Mouse (Mus musculus) MEL (cell line): ENCODE measurements at regions not wholly inside any gene's neighbourhood (a gene's known extent, or its start where the extent isn't known, plus 50 kb on each side); places are given as distances from the start of the nearest gene placed in this dataset.

Experiments used
- DNase-seq: peaks from one replicate; pipeline ENCODE4 v3.0.0; 2011; ENCODE audit warnings: low read depth, low spot score
- H3K27ac ChIP-seq: 2 replicates; pipeline ENCODE4 v1.5.1; 2012; ENCODE audit warnings: low read depth, mild to moderate bottlenecking, control low read depth, low read length, moderate library complexity; ENCODE audit not compliant: control insufficient read depth
- H3K27me3 ChIP-seq, 2 experiments: fragments of 150-350 bp in 1 of 2; sonication (generic) in 1 of 2; 2 replicates each; pipeline ENCODE4 v1.6.1; 2012; ENCODE audit warnings: low read length in 2 of 2, mild to moderate bottlenecking in 2 of 2, improper control_type of control experiment in 1 of 2, moderate library complexity in 1 of 2; ENCODE audit not compliant: insufficient read depth in 2 of 2, control insufficient read depth in 1 of 2
- H3K36me3 ChIP-seq, 2 experiments: 2 replicates each; pipeline ENCODE4 v1.6.1; 2012 to 2014; ENCODE audit warnings: low read length in 2 of 2, improper control_type of control experiment in 1 of 2, inconsistent platforms in 1 of 2, mild to moderate bottlenecking in 1 of 2; ENCODE audit not compliant: insufficient read depth in 2 of 2, control insufficient read depth in 1 of 2
- H3K4me1 ChIP-seq, 2 experiments: fragments of 150-350 bp in 1 of 2; sonication (generic) in 1 of 2; 2 replicates each; pipeline ENCODE4 v1.6.1; 2012; ENCODE audit warnings: low read length in 2 of 2, improper control_type of control experiment in 1 of 2, mild to moderate bottlenecking in 1 of 2; ENCODE audit not compliant: insufficient read depth in 2 of 2, control insufficient read depth in 1 of 2
- H3K4me3 ChIP-seq, 2 experiments: fragments of 150-350 bp in 1 of 2; sonication (generic) in 1 of 2; 2 replicates each; pipeline ENCODE4 v1.5.1; 2012; ENCODE audit warnings: low read depth in 2 of 2, low read length in 2 of 2, mild to moderate bottlenecking in 2 of 2, moderate library complexity in 2 of 2, control low read depth in 1 of 2, improper control_type of control experiment in 1 of 2; ENCODE audit not compliant: control insufficient read depth in 1 of 2, insufficient read depth in 1 of 2
- H3K79me2 ChIP-seq: 2 replicates; pipeline ENCODE4 v1.6.1; 2012; ENCODE audit warnings: mild to moderate bottlenecking, low read length, moderate library complexity; ENCODE audit not compliant: control insufficient read depth, poor library complexity, insufficient read depth
- H3K9ac ChIP-seq: 2 replicates; pipeline ENCODE4 v1.6.1; 2012; ENCODE audit warnings: low read depth, mild to moderate bottlenecking, control low read depth, low read length, moderate library complexity; ENCODE audit not compliant: control insufficient read depth, poor library complexity, severe bottlenecking
- H3K9me3 ChIP-seq: fragments of 150-350 bp; sonication (generic); replicated peaks from 2 replicates; pipeline ENCODE4 v1.6.1; 2012; ENCODE audit warnings: mild to moderate bottlenecking, low read length, improper control_type of control experiment, moderate library complexity; ENCODE audit not compliant: insufficient read depth
- CHD1 ChIP-seq: IDR thresholded peaks from 2 replicates; pipeline ENCODE4 v1.6.1; 2012; ENCODE audit warnings: low read depth, mild to moderate bottlenecking, inconsistent platforms, low read length, improper control_type of control experiment
- EP300 ChIP-seq, 2 experiments: IDR thresholded peaks; 2 replicates each; pipeline ENCODE4 v1.6.1; 2011; ENCODE audit warnings: improper control_type of control experiment in 2 of 2, low read length in 2 of 2, low read depth in 1 of 2, mild to moderate bottlenecking in 1 of 2
- ETS1 ChIP-seq: IDR thresholded peaks from 2 replicates; pipeline ENCODE4 v1.6.1; 2012; ENCODE audit warnings: low read depth, mild to moderate bottlenecking, inconsistent platforms, low read length, improper control_type of control experiment, moderate library complexity
- GATA1 ChIP-seq: IDR thresholded peaks from 2 replicates; pipeline ENCODE4 v1.6.1; 2011; ENCODE audit warnings: low read depth, low read length, improper control_type of control experiment
- JUND ChIP-seq: IDR thresholded peaks from 2 replicates; pipeline ENCODE4 v1.6.1; 2011; ENCODE audit warnings: low read depth, mild to moderate bottlenecking, improper control_type of control experiment, low read length
- KAT2A ChIP-seq: conservative IDR thresholded peaks from 2 replicates; pipeline ENCODE4 v1.6.1; 2012; ENCODE audit warnings: low read depth, low read length, improper control_type of control experiment, inconsistent platforms
- MAFK ChIP-seq: IDR thresholded peaks from 2 replicates; pipeline ENCODE4 v1.6.1; 2011; ENCODE audit warnings: low read depth, mild to moderate bottlenecking, low read length, improper control_type of control experiment, borderline replicate concordance
- MYB ChIP-seq: IDR thresholded peaks from 2 replicates; pipeline ENCODE4 v1.6.1; 2011; ENCODE audit warnings: mild to moderate bottlenecking, low read depth, low read length, improper control_type of control experiment
- MYC ChIP-seq: IDR thresholded peaks from 2 replicates; pipeline ENCODE4 v1.6.1; 2011; ENCODE audit warnings: low read depth, mild to moderate bottlenecking, low read length, improper control_type of control experiment, moderate library complexity
- NELFE ChIP-seq: IDR thresholded peaks from 2 replicates; pipeline ENCODE4 v1.6.1; 2011; ENCODE audit warnings: low read depth, low read length, improper control_type of control experiment
- POLR2A ChIP-seq, 2 experiments: IDR thresholded peaks; 2 replicates each; pipeline ENCODE4 v1.6.1; 2011 to 2012; ENCODE audit warnings: low read length in 2 of 2, mild to moderate bottlenecking in 2 of 2, control low read depth in 1 of 2, improper control_type of control experiment in 1 of 2, low read depth in 1 of 2, moderate library complexity in 1 of 2; ENCODE audit not compliant: control insufficient read depth in 1 of 2, insufficient read depth in 1 of 2, poor library complexity in 1 of 2
- POLR2AphosphoS2 ChIP-seq: IDR thresholded peaks from 2 replicates; pipeline ENCODE4 v1.6.1; 2011; ENCODE audit warnings: low read length, improper control_type of control experiment
- RAD21 ChIP-seq: IDR thresholded peaks from 2 replicates; pipeline ENCODE4 v1.6.1; 2011; ENCODE audit warnings: mild to moderate bottlenecking, low read depth, low read length, improper control_type of control experiment
- RCOR1 ChIP-seq: IDR thresholded peaks from 2 replicates; pipeline ENCODE4 v1.6.1; 2012; ENCODE audit warnings: low read depth, mild to moderate bottlenecking, inconsistent platforms, low read length, improper control_type of control experiment
- TBP ChIP-seq: IDR thresholded peaks from 2 replicates; pipeline ENCODE4 v1.8.0; 2011; ENCODE audit warnings: low read depth, low read length, improper control_type of control experiment
- TCF12 ChIP-seq: IDR thresholded peaks from 2 replicates; pipeline ENCODE4 v1.6.1; 2014; ENCODE audit warnings: low read depth, mild to moderate bottlenecking, inconsistent platforms, low read length, improper control_type of control experiment, moderate library complexity
- USF1 ChIP-seq: IDR thresholded peaks from 2 replicates; pipeline ENCODE4 v1.6.1; 2014; ENCODE audit warnings: low read depth, mild to moderate bottlenecking, inconsistent platforms, low read length, improper control_type of control experiment, moderate library complexity
- USF2 ChIP-seq, 2 experiments: IDR thresholded peaks; 2 replicates each; pipeline ENCODE4 v1.6.1; 2011 to 2012; ENCODE audit warnings: improper control_type of control experiment in 2 of 2, low read length in 2 of 2, borderline replicate concordance in 1 of 2, inconsistent platforms in 1 of 2, low read depth in 1 of 2, mild to moderate bottlenecking in 1 of 2; ENCODE audit not compliant: insufficient read depth in 1 of 2
- ZMIZ1 ChIP-seq: IDR thresholded peaks from 2 replicates; pipeline ENCODE4 v1.6.1; 2012; ENCODE audit warnings: low read depth, mild to moderate bottlenecking, inconsistent platforms, low read length, improper control_type of control experiment, moderate library complexity
- ZNF384 ChIP-seq: IDR thresholded peaks from 2 replicates; pipeline ENCODE4 v1.6.1; 2012; ENCODE audit warnings: low read depth, mild to moderate bottlenecking, inconsistent platforms, low read length, improper control_type of control experiment

GRCm38 (mm10) chr14:76836926-76837516 lies 199.6 kb upstream of the Ccdc122 start:
- Histone ChIP-seq H3K9me3 (no peaks in the 10 kb centered on the region), H3K36me3 (no peaks in the 10 kb centered on the region), H3K9ac (no peak overlapping the region), H3K4me3 (no peak overlapping the region), H3K79me2 (no peaks in the 10 kb centered on the region), H3K4me1 (no peaks in the 10 kb centered on the region), H3K27ac (no peak overlapping the region)
- no peak for DNase-seq
- TF ChIP-seq USF1 (no peak), KAT2A (no peak), TBP (no peak), POLR2AphosphoS2 (no peak)
- TF ChIP-seq, all 39 proteins: peak for 0
- H3K27me3 ChIP-seq, result no peaks in the 10 kb centered on the region; a peak in 1 of 4 replicates

DNA sequence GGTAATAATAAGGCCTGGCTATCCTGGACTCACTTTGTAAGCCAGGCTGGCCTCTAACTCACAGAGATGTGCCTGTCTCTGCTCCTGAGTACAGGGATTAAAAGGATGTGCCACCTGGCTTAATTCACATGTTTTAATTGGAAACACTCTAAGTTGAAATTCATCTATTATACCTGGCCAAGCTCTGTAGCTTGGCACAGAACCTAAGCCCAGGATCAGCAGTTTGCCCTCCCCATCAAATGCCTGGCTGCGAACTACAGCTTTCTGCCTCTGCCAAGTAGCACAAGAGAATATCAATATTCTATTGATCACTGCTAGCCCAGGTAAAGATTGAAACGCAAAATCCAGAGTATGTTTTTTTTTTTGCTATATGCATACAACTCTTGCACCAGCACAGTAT lies 200.3 kb upstream of the Ccdc122 start:
- Histone ChIP-seq H3K4me1 (no peaks in the 10 kb centered on the region), H3K9ac (no peak overlapping the region), H3K27ac (no peak overlapping the region), H3K27me3 (no peaks in the 10 kb centered on the region; a peak in 1 of 4 replicates), H3K9me3 (no peaks in the 10 kb centered on the region), H3K4me3 (no peak overlapping the region), H3K36me3 (no peaks in the 10 kb centered on the region), H3K79me2 (no peaks in the 10 kb centered on the region)
- DNase-seq, result no peak
- TF ChIP-seq POLR2A (IDR thresholded peaks at IDR 0.05; ENCODE audit: control insufficient read depth in 1 of 2, insufficient read depth in 1 of 2, low read depth in 1 of 2, low read length in 2 of 2, poor library complexity in 1 of 2) (no peak), CHD1 (no peak)

- Histone ChIP-seq H3K36me3 (no peaks in the 10 kb centered on the region), H3K9me3 (no peaks in the 10 kb centered on the region), H3K27ac (no peak overlapping the region), H3K4me1 (no peaks in the 10 kb centered on the region), H3K9ac (no peak overlapping the region), H3K27me3 (no peaks in the 10 kb centered on the region; a peak in 1 of 4 replicates), H3K79me2 (no peaks in the 10 kb centered on the region), H3K4me3 (no peak overlapping the region)
- DNase-seq, result no peak
- no peak for TF ChIP-seq TBP
- TF ChIP-seq NELFE, result no peak
- no peak for TF ChIP-seq RAD21
- TF ChIP-seq MYB, result no peak
- no peak for TF ChIP-seq RCOR1
- TF ChIP-seq ETS1, result no peak
- no peak for TF ChIP-seq ZMIZ1
- no peak for TF ChIP-seq USF2 (IDR thresholded peaks at IDR 0.05; ENCODE audit: borderline replicate concordance in 1 of 2, insufficient read depth in 1 of 2, low read depth in 1 of 2, low read length in 2 of 2)
- TF ChIP-seq GATA1, result no peak
- no peak for TF ChIP-seq POLR2A (IDR thresholded peaks at IDR 0.05; ENCODE audit: control insufficient read depth in 1 of 2, insufficient read depth in 1 of 2, low read depth in 1 of 2, low read length in 2 of 2, poor library complexity in 1 of 2)
- no peak for TF ChIP-seq TCF12
- TF ChIP-seq MAFK, result no peak
- no peak for TF ChIP-seq JUND
- no peak for TF ChIP-seq EP300 (IDR thresholded peaks at IDR 0.05; ENCODE audit: low read depth in 1 of 2, low read length in 2 of 2)
- TF ChIP-seq ZNF384, result no peak
- TF ChIP-seq MYC, result no peak
Observed at GRCm38 (mm10) chr14:76834084-76834483, 202.5 kb upstream of the Ccdc122 start.
